Mouse (Mus musculus) cerebellum, adult 8-10 months (tissue): ENCODE results near the gene Retreg1.

Experiments
- DNase-seq: peaks from one replicate; pipeline ENCODE4 v3.0.0; 2022

Retreg1 gene

DNA sequence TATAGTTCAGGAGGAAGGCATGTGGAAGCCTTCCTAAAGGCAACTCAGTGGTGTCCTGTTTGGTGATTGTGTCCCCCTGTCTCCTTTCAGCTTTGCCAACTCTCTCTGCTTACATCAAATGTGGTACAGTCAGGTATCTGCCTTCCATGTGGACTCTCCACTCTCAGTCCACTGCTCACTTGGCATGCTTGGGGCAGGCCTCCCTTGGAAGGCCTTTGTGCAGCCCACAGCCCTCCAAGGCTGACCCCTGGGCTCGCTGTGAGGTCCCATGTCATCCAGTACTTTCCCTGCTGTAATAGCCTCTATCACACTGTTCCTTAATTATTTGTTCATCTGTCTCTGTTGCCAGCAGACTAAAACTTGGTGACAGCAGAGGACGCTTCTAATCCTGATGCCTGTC, 79.0 kb downstream of the Retreg1 start:
- no peak for DNase-seq

DNA sequence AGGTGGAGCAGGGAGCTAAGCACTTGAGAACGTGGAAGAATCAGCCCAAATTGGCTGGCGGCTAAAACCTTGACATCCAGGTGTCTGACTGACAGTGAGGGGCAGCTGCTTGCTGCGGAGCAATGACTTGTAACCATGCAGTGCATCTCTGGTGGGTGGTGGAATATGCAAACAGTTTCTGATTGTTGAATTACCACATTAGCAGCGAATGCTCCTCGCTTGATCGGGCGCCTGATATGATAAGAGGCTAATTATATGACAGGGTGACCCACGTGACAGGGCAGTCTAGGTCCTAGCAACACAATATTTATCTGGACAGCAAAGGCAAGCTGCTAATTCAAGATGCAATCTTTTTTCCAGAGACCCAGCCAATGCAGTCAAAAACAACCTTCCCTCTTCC, 80.9 kb downstream of the Retreg1 start:
- DNase-seq = no peak

GRCm38 (mm10) chr15:25926171-25926570, 83.2 kb downstream of the Retreg1 start:
- DNase-seq = no peak

DNA sequence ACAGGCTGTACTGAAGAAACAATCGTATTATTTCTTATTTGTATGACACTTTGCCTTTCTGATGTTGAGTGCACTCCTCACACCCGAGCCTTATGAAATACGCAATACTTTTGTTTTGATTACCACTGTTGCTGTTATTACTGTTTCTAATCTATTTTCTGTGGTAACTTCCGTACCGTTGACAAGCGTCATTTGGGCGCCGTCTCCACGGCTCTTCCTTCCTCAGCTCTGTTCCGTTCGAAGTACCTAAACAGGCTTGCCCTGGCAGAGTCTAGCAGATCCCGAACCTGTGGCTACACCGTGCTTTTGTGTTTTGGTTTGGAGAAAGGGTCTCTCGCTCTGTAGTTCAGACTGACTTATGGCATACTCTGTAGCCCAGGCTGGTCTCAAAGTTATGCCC, 84.1 kb downstream of the Retreg1 start:
- no peak for DNase-seq

DNA sequence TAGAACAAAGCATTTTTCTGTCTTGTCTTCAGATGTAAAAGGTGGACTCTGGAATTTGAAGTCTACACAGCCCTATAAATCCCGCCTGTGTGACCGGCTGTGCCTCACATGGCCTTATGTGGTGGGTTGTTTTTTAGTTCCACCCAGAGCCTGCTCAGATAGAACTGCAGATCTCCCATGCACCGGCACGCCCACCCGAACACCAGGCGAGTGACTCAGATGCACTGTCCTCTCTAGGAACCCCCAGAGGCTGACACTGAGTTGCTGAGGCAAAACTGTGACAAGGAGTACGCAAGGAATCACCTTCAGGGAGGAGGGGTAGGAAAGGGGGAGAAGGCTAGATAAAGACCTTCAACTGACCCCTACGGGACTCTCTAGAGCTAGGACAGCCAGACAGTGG, 85.0 kb downstream of the Retreg1 start:
- DNase-seq = no peak

GRCm38 (mm10) chr15:25928831-25929230, 85.9 kb downstream of the Retreg1 start:
- no peak for DNase-seq

GRCm38 (mm10) chr15:25929518-25929917, 86.5 kb downstream of the Retreg1 start:
- no peak for DNase-seq

DNA sequence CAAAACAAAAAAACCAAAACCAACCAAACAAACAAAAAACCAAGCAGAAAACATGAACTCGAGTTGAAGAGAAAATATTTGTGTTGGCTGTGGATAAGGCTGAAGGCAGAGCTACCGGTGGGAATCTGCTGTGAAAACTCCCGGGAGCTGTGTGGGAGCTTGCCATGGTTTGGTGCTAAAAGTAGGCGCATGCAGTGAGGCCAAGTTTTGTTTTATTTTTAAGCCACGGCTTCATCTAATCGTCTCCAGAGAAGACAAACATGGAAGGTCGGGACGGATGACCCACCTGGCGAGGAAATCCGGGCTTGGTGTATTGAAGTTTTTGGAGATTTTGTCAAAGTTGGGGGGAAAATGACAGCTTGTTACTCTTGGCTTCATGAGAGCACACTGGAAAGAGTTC, 87.0 kb downstream of the Retreg1 start:
- no peak for DNase-seq

DNA sequence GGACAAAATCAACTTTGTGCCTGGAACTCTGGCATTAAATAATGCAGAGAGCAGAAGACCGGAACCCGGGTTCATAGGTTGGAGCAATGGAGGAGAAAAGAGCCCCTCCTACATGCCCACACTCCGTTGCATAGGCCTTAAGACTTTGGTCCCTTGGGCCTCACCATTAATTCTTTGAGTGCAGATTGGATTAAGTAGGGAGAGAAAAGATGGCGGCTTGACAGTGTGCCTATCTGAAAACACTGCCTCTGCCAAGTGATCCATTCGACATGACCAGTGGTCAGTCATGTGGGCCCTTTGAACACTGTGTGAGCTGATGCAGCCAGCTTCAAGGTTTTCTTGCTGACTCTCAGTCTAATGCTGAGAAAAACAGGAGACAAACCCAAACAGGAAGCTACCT, 87.7 kb downstream of the Retreg1 start:
- DNase-seq = no peak

DNA sequence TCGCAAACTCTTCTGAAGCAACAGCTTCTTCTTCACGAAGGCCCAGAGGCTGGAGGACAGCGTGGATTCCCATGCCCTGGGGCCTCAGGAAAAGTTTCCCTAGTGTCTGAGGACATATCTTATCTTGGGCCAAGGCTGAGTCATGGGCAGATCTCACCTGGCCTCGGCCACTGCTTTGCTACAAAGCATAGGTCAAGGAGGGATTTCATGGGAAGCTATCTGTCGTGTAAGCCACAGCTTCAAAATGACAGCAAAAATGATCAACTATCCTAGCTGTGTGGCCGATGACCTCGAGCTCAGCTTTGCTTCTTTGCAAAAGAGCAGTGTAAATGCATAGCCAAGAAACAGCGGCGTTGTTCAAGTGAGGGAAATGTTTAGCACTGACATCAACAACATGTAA, 89.5 kb downstream of the Retreg1 start:
- no peak for DNase-seq

DNA sequence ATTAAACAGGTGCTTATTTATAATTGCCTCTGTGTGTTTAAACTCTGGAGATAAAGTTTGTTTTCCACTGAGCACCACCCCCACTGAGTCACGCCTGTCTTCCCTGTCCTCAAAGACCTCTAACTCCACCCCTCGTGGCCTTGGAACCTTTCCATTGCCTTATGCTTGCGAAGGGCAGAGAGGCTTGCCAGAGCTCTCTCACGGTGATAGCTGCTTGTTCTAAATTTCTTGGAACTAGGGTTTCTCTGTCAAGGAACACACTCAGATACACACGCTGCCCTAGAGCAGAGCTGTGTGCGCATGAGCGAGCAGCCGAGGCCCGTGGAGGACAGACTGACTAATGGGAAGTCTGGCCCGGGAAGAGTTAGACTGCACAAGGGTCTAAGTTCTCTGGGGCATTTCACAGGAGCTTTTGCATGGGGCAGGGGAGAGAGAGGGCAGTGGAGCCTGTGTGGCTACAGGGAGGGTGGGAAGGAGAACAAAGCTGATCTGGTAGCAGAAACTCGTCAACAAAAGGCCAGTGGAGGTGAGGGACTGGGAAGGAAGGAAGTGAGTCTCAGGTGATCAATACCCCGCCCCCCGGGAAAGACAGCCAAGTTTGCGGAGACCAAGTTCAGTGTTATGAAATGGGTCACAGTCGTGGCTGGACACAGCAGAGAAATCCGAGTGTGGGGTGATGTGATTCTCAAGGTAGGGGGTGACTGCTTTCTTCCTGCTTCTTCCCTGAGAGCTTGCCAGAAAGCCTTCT, 90.1 kb downstream of the Retreg1 start:
- DNase-seq = no peak

GRCm38 (mm10) chr15:25933685-25934108, 90.7 kb downstream of the Retreg1 start:
- no peak for DNase-seq

DNA sequence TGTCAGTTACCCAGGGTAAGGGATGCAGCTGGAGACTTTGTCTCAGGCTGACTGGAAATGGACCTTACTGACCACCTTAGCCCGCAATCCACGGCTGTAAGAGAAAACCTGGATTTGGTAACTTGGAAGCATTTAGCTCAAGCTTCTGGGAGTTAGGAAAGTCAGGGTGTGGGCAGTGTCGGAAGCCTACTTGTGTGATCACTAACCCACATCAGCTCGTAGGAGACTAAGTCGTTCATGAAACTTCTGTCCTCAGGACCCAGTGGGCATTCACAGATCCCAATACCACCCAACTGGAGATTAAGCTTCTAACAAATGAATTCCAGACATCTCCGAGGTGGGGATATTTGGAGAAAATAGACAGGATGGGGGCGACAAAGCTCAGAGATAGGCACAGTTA, 91.4 kb downstream of the Retreg1 start:
- no peak for DNase-seq

GRCm38 (mm10) chr15:25938496-25938895, 95.5 kb downstream of the Retreg1 start:
- DNase-seq = no peak

DNA sequence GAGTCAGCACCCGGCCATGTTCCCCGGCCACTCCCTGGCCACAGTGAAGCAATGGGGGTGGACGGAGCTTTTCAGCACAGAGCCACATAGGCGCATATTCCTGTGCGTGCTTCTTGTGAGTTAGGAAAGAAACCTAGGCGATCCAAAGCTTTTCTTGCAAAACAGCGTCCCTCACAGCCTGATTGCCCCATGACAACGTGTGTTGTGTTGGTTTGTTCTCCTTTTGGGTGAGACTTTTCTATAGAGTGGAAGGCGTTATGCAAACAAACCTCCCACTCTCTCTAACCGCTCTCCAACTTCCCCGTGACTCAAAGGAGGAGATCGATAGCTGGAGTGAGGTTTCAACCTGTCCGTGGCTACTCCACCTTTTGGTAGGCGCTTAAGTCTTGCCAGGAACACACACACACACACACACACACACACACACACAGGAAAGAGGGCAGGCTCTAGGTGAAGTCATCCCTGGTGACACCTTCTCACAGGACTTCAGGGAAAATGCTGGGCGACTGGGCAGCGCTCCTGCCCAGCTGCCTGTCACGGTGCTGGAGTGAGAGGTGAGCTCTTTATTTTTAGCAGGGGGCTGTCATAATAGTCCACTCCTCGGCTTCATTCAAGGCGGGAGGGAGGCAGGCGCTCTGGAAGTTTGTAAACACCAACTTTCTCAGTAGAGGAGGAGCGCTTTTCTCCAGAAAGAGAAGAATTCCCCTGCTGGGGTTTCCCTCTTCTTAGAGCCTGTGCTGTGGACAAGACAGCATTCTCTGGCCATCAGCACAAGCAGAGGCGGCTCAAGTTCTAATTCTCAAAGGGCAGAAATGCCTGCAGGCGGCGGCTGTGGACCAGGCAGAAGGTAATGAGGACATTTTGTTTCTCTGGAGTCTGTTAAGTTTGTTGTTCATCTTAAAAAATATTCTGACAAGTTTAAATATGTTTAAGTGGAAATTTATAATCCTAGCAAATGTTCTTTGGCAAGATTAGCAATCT, 97.7 kb downstream of the Retreg1 start:
- DNase-seq = no peak

DNA sequence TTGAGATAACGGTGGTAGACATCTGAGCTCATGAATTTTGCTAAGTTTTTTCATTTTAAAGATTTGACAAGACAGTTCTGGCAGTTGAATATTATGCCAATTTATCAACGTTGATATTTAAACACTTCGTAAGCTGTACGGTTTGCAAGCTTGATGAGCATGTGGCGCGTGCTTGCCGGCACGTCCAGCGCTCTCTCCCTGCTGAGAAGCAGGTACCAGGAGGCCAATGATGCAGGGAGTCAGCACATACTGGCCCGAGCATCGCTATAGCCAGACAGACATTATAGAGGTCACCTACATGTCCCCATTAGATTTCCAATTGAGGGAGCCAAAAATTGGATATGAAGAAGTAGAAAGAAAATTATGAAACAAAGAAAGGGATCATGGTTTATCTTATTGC, 98.5 kb downstream of the Retreg1 start:
- no peak for DNase-seq

- DNase-seq = no peak
These were observed 99.4 kb downstream of the Retreg1 start for GRCm38 (mm10) chr15:25942415-25942814.

DNA sequence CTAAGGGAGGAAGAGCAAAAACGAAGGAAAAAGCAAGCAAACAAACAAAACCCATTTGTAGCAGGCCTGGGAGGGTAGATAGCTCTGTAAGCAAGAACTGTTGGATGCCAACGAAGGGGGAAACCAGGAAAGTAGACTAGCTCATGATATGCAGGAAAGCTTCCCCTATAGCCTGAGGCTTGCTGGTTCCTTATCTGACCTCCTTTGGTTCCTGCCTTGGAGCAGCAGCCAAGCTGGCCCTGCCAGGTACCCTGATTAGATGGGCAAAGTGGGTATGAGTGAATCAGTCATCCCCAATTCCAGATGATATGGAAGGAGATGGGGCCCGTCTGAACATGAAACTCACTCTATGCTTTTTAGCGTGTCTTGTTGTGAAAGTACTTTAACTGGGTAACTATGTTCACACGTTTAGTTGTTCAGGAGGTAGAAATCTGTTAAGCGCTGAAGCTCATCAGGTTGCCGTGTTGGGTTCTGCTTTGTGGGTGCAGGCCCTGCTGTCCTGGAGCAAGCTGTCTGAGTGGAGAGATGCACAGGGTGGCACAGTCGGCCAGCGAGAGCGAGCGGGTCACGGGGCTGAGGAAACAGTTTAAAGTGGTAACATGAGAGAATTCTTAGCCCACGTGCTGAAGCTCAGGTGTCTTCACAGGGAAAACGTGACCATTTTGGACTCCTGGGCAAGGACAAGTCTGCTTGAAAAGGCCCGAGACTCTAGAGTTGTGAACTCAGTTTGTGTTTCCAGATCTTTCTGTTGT, 100.6 kb downstream of the Retreg1 start:
- no peak for DNase-seq

DNA sequence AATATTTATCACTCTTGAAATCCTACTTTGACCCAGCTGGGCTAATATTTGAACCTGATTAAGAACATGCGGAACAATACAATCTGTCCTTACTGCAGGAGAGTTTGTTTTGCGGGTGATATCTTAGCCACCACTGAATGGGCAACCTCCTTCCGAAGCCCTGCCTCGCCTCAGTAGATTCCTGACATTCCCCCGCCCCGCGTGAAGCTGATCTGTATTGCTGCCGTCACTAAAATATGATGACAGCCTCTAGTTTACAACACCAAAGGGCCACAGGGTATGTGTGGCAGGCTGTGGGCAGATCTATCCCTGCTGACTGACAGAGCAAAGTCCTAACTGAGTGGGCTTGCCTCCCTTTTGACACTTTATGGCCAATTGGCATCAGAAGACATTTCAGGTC, 102.2 kb downstream of the Retreg1 start:
- no peak for DNase-seq

DNA sequence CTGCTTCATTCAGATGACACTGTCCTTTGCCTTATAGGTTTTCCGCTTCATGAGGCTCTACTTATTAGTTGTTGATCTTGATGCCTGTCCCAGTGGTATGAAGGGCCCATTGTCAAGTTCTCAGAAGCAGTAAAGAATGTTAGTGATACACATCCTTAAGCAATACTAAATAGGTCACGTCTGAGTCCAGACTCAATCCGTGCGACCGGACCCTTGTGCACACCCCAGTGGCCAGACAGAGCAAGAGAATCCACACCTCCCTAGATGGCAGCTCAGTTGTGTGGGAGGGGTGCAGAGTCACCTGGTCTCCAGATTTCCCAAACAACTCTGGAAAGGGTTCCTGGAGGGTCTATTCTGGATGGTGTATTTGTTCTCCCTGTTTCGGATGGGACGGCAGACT, 103.5 kb downstream of the Retreg1 start:
- no peak for DNase-seq

DNA sequence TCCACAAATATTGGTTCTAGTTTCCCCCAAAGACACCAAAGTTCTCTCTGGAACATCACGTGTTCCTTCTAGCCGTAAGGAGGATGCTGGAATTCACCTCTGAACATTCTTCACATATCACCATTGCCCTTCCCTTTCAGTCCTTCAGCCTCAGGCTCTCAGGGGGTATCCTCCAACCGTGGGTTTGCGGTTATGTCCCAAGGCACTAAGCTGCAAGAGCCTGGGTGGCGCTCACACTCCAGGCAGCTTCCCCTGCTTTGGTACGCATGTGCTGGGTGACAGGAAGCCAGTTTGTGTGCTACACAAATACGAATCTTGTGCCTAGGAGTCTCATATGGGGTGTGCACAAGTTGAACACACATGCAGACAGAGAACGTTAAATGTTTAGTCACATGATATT, 104.4 kb downstream of the Retreg1 start:
- DNase-seq = no peak

DNA sequence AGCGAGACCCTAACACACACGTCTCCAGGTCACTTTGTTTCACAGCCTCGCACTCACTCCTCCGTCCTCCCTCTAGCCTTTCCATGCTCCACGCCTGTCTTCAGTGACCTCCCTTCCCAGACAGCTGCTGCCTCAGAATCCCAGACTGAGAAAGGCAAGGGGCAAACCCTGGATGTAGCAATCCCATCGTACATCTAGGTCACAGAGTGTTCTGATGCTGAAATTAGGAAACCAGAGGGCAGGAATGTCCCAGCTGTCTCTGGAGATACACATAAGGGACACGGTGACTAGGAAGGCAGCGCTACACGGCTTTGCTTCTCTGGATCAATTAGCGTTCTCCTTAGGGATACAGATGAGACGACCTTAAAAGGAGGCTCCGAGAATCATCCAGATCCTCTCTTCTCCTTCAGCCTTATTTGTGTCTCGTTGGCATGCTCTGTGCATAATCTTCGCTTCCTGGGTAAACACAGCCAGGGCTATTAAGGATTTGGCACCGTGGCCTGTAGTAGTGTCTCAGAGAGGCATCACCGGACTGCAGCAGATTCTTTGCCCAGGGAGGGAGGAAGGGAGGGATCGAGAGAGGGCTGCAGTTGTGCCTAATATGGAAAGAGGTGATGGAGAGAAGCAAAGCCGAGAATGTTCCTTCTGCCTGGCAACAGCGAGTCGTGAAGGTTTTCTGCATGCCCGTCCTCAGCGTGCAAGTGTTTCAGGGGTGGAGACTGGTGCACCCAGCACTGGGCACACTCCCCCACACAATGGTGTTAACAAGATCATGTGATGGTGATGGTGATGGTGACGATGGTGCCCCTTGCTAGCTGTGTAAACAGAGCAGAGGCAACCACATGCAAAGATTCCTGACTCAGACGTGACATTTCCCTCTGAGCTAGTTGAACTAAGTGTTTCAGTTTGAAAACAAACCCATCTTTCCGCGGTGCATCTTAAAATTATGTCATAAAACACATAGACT, 105.6 kb downstream of the Retreg1 start:
- no peak for DNase-seq
